Mouse (Mus musculus): ENCODE measurements around the gene Tubg2. TPM values are rescaled to one million over a fixed set of nuclear protein-coding genes. Genes with fewer than 3 reads are reported as not detected.

Gene Tubg2
- polyA plus RNA-seq, 1 experiment from 2014 or later, result 9.4 TPM

DNA sequence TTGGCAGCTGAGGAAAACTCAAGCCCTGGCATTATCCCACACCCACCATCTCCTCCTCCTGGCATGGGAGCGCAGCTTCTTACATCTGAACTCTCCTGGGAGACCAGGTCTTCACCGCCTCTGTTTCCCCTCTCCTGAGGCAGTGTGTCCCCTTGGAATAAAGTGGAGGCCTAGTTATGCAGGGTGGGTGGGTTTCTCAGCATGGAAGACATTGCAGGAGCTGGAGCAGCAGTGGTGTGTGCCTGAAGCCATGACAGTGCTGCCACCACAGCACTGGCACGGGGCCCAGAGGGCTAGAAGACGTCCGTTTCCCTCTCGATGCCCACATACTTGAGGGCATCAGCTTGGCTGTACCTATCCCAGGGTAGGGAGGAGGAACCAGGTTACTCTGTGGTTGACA, 36.9 kb downstream of the Tubg2 start:
- ATAC-seq (ENCODE audit: insufficient number of reproducible peaks, insufficient read depth, low FRiP score, low TSS enrichment), result no peak
- WGBS, result 89% methylated on average over 6 of the region's 6 CpGs
- Histone ChIP-seq H3K9me3 (no peaks in the 10 kb centered on the region), H3K4me1 (peaks cover 22% of the 10 kb centered on the region), H3K4me2 (replicated peaks) (no peak overlapping the region), H3K9ac (no peak overlapping the region), H3K4me3 (no peak overlapping the region), H3K36me3 (peaks cover 44% of the 10 kb centered on the region), H3K27me3 (no peaks in the 10 kb centered on the region), H3K27ac (no peak overlapping the region)

DNA sequence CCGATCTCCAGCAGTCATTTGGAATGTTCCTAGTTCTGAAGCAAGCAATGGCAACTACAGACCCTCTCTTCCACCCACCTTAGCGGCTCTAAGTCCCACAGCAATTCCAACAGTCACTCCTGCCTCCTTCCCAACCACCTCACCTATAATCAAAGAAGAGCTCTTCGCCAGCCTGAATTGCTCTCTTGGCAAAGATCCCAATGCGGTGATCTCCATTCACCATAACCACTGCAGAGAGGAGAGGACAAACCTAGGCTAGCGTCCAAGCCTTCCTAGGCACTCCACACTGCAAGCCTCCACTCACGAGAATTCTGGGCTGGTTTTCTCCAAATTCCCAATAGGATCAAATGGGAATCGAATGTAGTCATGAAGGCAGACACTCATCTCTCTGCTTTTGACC, 37.4 kb downstream of the Tubg2 start:
- H3K9me3 ChIP-seq, result no peaks in the 10 kb centered on the region
- peaks cover 48% of the 10 kb centered on the region for H3K36me3 ChIP-seq
- WGBS, result 89% methylated on average over 7 of the region's 7 CpGs
- no peak overlapping the region for H3K4me3 ChIP-seq
- no peak overlapping the region for H3K27ac ChIP-seq
- H3K9ac ChIP-seq, result no peak overlapping the region
- no peak overlapping the region for H3K4me2 ChIP-seq (replicated peaks)
- H3K27me3 ChIP-seq, result no peaks in the 10 kb centered on the region
- ATAC-seq (ENCODE audit: insufficient number of reproducible peaks, insufficient read depth, low FRiP score, low TSS enrichment), result no peak
- peaks cover 22% of the 10 kb centered on the region for H3K4me1 ChIP-seq

DNA sequence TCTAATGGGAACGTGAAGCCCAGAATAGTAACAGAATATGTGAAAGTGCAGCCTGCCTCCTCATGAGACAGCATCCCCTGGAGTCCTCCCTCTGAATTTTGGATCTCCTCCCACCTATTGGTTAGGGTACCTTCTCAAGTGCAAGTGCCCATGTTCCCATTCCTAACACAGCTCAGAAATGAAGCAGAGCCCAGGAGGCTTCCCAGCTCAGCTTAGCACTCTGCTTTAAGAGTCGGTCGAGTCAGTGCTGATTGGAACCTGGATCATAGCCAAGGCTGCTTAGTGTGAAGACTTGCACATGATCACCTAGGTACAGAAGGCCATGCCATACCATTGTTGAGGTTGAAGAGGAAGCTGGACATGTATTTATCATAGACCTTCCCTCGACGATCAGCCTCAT, 38.4 kb downstream of the Tubg2 start:
- Histone ChIP-seq H3K4me3 (no peak overlapping the region), H3K4me2 (replicated peaks) (no peak overlapping the region), H3K27me3 (no peaks in the 10 kb centered on the region), H3K9me3 (no peaks in the 10 kb centered on the region), H3K9ac (no peak overlapping the region), H3K36me3 (peaks cover 59% of the 10 kb centered on the region), H3K27ac (no peak overlapping the region), H3K4me1 (peaks cover 22% of the 10 kb centered on the region)
- 83% methylated on average over 5 of the region's 5 CpGs for WGBS
- no peak for ATAC-seq (ENCODE audit: insufficient number of reproducible peaks, insufficient read depth, low FRiP score, low TSS enrichment)

DNA sequence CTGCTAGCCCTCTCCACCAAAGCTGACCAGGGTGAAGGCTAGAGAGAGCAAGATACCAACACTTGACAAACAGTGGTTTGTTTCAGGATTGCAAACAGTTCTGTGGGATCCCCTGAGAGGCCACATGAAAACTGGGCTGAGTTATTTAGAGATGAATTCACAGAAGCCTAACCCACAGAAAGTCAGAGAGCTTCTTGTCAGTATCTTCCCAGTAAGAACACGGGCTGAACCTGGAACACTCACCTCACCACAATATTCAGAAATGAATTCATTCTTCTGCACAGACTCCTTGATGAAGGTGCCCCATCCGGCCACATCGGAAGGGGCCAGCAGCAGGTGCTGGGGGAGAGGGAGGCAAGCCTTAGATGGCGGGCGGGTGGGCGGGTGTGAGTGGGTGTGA, 38.9 kb downstream of the Tubg2 start:
- Histone ChIP-seq H3K27me3 (no peaks in the 10 kb centered on the region), H3K4me1 (peaks cover 17% of the 10 kb centered on the region), H3K4me3 (no peak overlapping the region), H3K9me3 (no peaks in the 10 kb centered on the region), H3K9ac (no peak overlapping the region), H3K4me2 (replicated peaks) (no peak overlapping the region), H3K27ac (no peak overlapping the region), H3K36me3 (peaks cover 64% of the 10 kb centered on the region)
- ATAC-seq (ENCODE audit: insufficient number of reproducible peaks, insufficient read depth, low FRiP score, low TSS enrichment), result no peak
- 88% methylated on average over 6 of the region's 6 CpGs for WGBS

DNA sequence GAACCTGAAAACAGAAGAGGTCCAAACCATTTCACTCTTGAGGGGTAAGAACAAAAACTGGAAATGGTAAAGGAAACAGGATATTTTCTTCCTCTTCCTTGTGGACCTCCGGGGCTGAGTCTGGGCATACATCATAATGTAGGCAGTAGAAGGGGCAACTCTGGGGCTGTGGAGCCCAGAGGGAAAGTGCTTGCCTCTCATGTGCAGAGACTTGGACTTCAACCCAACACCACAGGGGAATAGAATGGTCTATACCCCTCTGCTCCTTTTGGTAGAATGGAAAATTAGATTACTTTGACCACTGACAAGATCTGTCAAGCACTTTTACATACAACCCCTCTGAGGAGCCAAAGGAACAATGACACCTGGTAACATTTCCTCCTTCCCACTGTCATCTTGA, 39.4 kb downstream of the Tubg2 start:
- ATAC-seq (ENCODE audit: insufficient number of reproducible peaks, insufficient read depth, low FRiP score, low TSS enrichment), result no peak
- Histone ChIP-seq H3K4me2 (replicated peaks) (no peak overlapping the region), H3K27ac (no peak overlapping the region), H3K4me1 (peaks cover 12% of the 10 kb centered on the region), H3K27me3 (no peaks in the 10 kb centered on the region), H3K9me3 (no peaks in the 10 kb centered on the region), H3K4me3 (no peak overlapping the region), H3K36me3 (peaks cover 68% of the 10 kb centered on the region), H3K9ac (no peak overlapping the region)
- 63% methylated on average over 1 of the region's 1 CpGs for WGBS

DNA sequence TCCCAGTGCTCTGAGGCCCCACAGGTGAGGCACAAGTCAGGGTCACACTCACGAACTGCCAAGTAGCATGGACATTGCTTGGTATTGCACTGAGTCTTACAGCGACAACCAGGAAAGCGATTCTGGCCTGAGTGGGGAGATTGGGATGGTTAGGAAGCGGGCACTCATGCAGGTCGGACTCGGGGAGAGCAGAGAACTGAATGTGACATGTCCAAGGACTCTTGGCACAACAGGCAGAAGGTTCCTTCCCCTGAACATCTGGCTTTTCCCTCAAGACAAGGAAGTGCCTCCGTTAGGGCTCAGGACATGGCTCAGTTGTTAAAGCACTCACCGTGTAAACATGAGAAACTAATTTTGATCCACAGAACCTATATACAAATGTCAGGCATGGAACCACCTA, 39.9 kb downstream of the Tubg2 start:
- H3K4me2 ChIP-seq (replicated peaks), result no peak overlapping the region
- H3K27me3 ChIP-seq, result no peaks in the 10 kb centered on the region
- peaks cover 73% of the 10 kb centered on the region for H3K36me3 ChIP-seq
- 86% methylated on average over 8 of the region's 8 CpGs for WGBS
- no peaks in the 10 kb centered on the region for H3K9me3 ChIP-seq
- no peak overlapping the region for H3K4me3 ChIP-seq
- H3K9ac ChIP-seq, result no peak overlapping the region
- 0 out of 2 replicates have a peak, but pooled peaks cover 8% of the 10 kb centered on the region for H3K4me1 ChIP-seq
- H3K27ac ChIP-seq, result no peak overlapping the region
- no peak for ATAC-seq (ENCODE audit: insufficient number of reproducible peaks, insufficient read depth, low FRiP score, low TSS enrichment)

DNA sequence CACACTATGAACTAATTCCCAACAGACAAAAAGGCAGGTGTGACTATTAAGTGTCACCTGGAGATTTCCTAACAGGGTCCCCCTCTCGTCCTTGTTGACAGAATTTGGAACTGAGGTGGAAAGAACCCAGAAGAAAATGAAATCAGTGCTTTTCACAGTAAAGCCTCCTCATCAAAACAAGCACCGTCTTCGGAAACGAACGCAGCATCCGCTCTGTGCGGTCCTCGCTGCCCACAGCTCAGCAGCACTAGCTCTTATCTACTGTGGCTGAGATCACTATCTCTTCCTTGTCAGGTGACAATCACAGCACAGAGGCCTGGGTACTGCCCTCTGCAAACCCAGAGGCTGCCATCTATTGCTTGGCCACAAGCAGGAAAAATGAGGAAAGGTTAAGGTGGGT, 40.5 kb downstream of the Tubg2 start:
- H3K27ac ChIP-seq, result no peak overlapping the region
- no peak for ATAC-seq (ENCODE audit: insufficient number of reproducible peaks, insufficient read depth, low FRiP score, low TSS enrichment)
- H3K4me1 ChIP-seq, result 0 out of 2 replicates have a peak, but pooled peaks cover 3% of the 10 kb centered on the region
- peaks cover 74% of the 10 kb centered on the region for H3K36me3 ChIP-seq
- no peak overlapping the region for H3K9ac ChIP-seq
- H3K27me3 ChIP-seq, result no peaks in the 10 kb centered on the region
- no peak overlapping the region for H3K4me2 ChIP-seq (replicated peaks)
- 91% methylated on average over 8 of the region's 8 CpGs for WGBS
- H3K9me3 ChIP-seq, result no peaks in the 10 kb centered on the region
- no peak overlapping the region for H3K4me3 ChIP-seq

DNA sequence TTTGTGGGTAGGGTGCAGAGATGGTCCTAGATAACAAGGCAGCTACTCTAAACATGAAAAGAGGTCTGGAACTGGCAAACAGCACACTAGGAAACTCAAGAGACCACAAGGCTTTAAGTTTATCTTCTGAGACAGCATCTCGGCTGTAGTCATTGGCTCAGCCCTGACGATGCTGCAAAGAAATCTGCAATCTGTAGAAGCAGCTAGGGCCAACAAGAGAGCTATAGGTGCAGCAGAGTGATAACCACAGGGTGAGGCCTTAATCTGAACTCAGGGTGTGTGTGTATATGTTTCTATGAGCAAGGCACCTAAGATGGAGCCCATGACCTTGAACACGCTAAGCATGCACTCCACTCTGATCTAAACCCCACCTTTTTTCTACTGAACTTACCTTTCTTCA, 43.8 kb downstream of the Tubg2 start:
- Histone ChIP-seq H3K9ac (no peak overlapping the region), H3K27me3 (no peaks in the 10 kb centered on the region), H3K4me2 (replicated peaks) (no peak overlapping the region), H3K9me3 (no peaks in the 10 kb centered on the region), H3K4me1 (no peaks in the 10 kb centered on the region), H3K36me3 (peaks cover 78% of the 10 kb centered on the region), H3K4me3 (no peak overlapping the region), H3K27ac (no peak overlapping the region)
- ATAC-seq (ENCODE audit: insufficient number of reproducible peaks, insufficient read depth, low FRiP score, low TSS enrichment), result no peak
- WGBS, result 96% methylated on average over 3 of the region's 3 CpGs

DNA sequence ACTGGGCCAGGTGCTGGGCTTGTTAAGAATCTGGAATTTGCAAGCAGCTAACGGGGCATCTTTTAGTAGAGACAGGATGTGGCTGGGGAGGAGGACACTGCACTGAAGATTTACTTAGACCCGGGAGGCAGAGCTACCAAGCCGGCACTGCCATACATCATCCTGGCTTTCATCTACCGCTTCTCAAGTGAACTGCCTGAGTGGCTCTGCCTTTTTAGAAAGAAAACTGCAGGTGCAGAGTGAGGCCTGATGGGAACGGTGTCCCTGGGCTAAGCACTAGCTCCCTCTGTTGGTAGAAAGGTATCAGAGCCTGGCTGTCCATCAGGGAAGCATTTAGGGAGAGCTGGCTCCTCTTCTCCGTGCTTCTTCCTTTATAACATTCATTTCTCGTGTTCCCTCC, 45.3 kb downstream of the Tubg2 start:
- no peaks in the 10 kb centered on the region for H3K4me1 ChIP-seq
- H3K9me3 ChIP-seq, result no peaks in the 10 kb centered on the region
- no peaks in the 10 kb centered on the region for H3K27me3 ChIP-seq
- ATAC-seq (ENCODE audit: insufficient number of reproducible peaks, insufficient read depth, low FRiP score, low TSS enrichment), result no peak
- H3K4me2 ChIP-seq (replicated peaks), result no peak overlapping the region
- 30% methylated on average over 7 of the region's 7 CpGs for WGBS
- peaks cover 73% of the 10 kb centered on the region for H3K36me3 ChIP-seq
- no peak overlapping the region for H3K27ac ChIP-seq
- H3K4me3 ChIP-seq, result no peak overlapping the region
- H3K9ac ChIP-seq, result no peak overlapping the region

Small RNA genes within 50 kb of the gene (microRNA-seq; reads per million reads assigned to microRNA genes)
- gene Gm27626, result not detected

Other genes starting within 250 kb of the Tubg2 start
- gene Stat3, start 216.4 kb upstream of the Tubg2 start, polyA plus RNA-seq (2016; fragmentation: Nextera tagmentation; extraction: Ambion mirVana), result 38.4 and 39.4 TPM in 2 replicates
- 68.4 and 69.6 TPM in 2 replicates for gene Cavin1, start 185.0 kb upstream of the Tubg2 start, polyA plus RNA-seq (2016; fragmentation: Nextera tagmentation; extraction: Ambion mirVana)
- gene Atp6v0a1, start 146.5 kb upstream of the Tubg2 start, polyA plus RNA-seq (2016; fragmentation: Nextera tagmentation; extraction: Ambion mirVana), result 32.8 and 33.7 TPM in 2 replicates
- 9.4 and 9.5 TPM in 2 replicates for gene Naglu, start 85.9 kb upstream of the Tubg2 start, polyA plus RNA-seq (2016; fragmentation: Nextera tagmentation; extraction: Ambion mirVana)
- 0.15 TPM in 1 of 2 replicates, not detected in the other for gene Hsd17b1, start 77.5 kb upstream of the Tubg2 start, polyA plus RNA-seq (2016; fragmentation: Nextera tagmentation; extraction: Ambion mirVana)
- gene Coasy, start 73.3 kb upstream of the Tubg2 start, polyA plus RNA-seq (2016; fragmentation: Nextera tagmentation; extraction: Ambion mirVana), result 43.4 and 45.6 TPM in 2 replicates
- 37.8 and 42.8 TPM in 2 replicates for gene Mlx, start 68.6 kb upstream of the Tubg2 start, polyA plus RNA-seq (2016; fragmentation: Nextera tagmentation; extraction: Ambion mirVana)
- 45.7 and 46.0 TPM in 2 replicates for gene Psmc3ip, start 60.5 kb upstream of the Tubg2 start, polyA plus RNA-seq (2016; fragmentation: Nextera tagmentation; extraction: Ambion mirVana)
- gene Retreg3, start 36.0 kb upstream of the Tubg2 start, polyA plus RNA-seq (2016; fragmentation: Nextera tagmentation; extraction: Ambion mirVana), result 17.0 and 18.6 TPM in 2 replicates
- gene Tubg1, start 36.0 kb upstream of the Tubg2 start, polyA plus RNA-seq (2016; fragmentation: Nextera tagmentation; extraction: Ambion mirVana), result 81.7 and 83.6 TPM in 2 replicates
- 0.50 and 0.60 TPM in 2 replicates for gene Cntnap1, start 14.6 kb downstream of the Tubg2 start, polyA plus RNA-seq (2016; fragmentation: Nextera tagmentation; extraction: Ambion mirVana)
- 10.3 and 11.9 TPM in 2 replicates for gene Plekhh3, start 15.4 kb downstream of the Tubg2 start, polyA plus RNA-seq (2016; fragmentation: Nextera tagmentation; extraction: Ambion mirVana)
- 0.13 and 0.24 TPM in 2 replicates for gene Ccr10, start 19.5 kb downstream of the Tubg2 start, polyA plus RNA-seq (2016; fragmentation: Nextera tagmentation; extraction: Ambion mirVana)
- gene Ezh1, start 70.6 kb downstream of the Tubg2 start, polyA plus RNA-seq (2016; fragmentation: Nextera tagmentation; extraction: Ambion mirVana), result 15.6 and 17.3 TPM in 2 replicates
- gene Ramp2, start 90.1 kb downstream of the Tubg2 start, polyA plus RNA-seq (2016; fragmentation: Nextera tagmentation; extraction: Ambion mirVana), result 80.2 and 86.9 TPM in 2 replicates
- gene Vps25, start 97.8 kb downstream of the Tubg2 start, polyA plus RNA-seq (2016; fragmentation: Nextera tagmentation; extraction: Ambion mirVana), result 93.6 and 99.3 TPM in 2 replicates
- gene Wnk4, start 104.7 kb downstream of the Tubg2 start, polyA plus RNA-seq (2016; fragmentation: Nextera tagmentation; extraction: Ambion mirVana), result 7.7 and 8.0 TPM in 2 replicates
- gene Cntd1, start 123.1 kb downstream of the Tubg2 start, polyA plus RNA-seq (2016; fragmentation: Nextera tagmentation; extraction: Ambion mirVana), result 1.4 and 2.0 TPM in 2 replicates
- gene Coa3, start 123.2 kb downstream of the Tubg2 start, polyA plus RNA-seq (2016; fragmentation: Nextera tagmentation; extraction: Ambion mirVana), result 201 and 209 TPM in 2 replicates
- gene Becn1, start 146.4 kb downstream of the Tubg2 start, polyA plus RNA-seq (2016; fragmentation: Nextera tagmentation; extraction: Ambion mirVana), result 131 and 137 TPM in 2 replicates
- gene Psme3, start 160.3 kb downstream of the Tubg2 start, polyA plus RNA-seq (2016; fragmentation: Nextera tagmentation; extraction: Ambion mirVana), result 163 and 172 TPM in 2 replicates
- 1.8 and 2.4 TPM in 2 replicates for gene Aoc2, start 169.2 kb downstream of the Tubg2 start, polyA plus RNA-seq (2016; fragmentation: Nextera tagmentation; extraction: Ambion mirVana)
- gene Aoc3, start 174.7 kb downstream of the Tubg2 start, polyA plus RNA-seq (2016; fragmentation: Nextera tagmentation; extraction: Ambion mirVana), result 0.04 TPM in 1 of 2 replicates, not detected in the other
- gene G6pc, start 211.7 kb downstream of the Tubg2 start, polyA plus RNA-seq (2016; fragmentation: Nextera tagmentation; extraction: Ambion mirVana), result not detected in 2 replicates